Comparison of ENCODE assay signal across 12 mouse cellular contexts in the genomic region with DNA sequence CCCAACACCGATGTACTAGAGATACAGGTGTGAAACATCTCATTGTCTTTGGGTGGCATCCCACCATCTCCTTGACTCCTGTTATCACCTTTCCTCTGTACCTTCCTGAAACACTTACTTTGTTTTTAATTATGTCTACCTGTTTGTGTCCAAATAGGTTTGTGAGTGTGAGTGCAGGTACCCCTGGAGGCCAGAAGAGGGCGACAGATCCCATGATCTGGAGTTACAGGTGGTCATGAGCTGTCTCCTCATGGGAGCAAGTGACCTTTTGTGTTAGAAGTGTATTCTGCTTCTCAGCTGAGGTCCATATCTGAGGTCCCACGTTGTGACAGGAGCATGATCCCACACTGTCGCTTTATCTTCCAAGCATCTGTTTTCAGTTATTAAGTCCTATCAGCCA. TPM values are rescaled to one million over a fixed set of nuclear protein-coding genes. Genes with fewer than 3 reads are reported as not detected.
A peak's percentile ranks its signal among the peaks of the same experiment; 100 is the strongest.
DNase-seq lines count a peak whose midpoint lies in the region; ATAC-seq and TF ChIP-seq lines count a peak whose summit lies in the region.
"Had no signal": no experiment of that assay in that cellular context is flagged by ENCODE, and none has a peak within 500 bp of the region (broad histone marks: within the 10 kb centered on the region; RNA-seq: fewer than 3 reads in every experiment).

No protein-coding gene starts in this region.

- no peak overlapping the region for H3K4me3 ChIP-seq in gastrocnemius, adult 2 months
- H3K4me3 ChIP-seq in midbrain, embryonic 14.5 days (replicated peaks; ENCODE audit: low read depth, low read length), result no peak overlapping the region
- no peak overlapping the region for H3K4me3 ChIP-seq in midbrain, embryonic 16.5 days (ENCODE audit: low read depth, low read length)
- H3K4me3 ChIP-seq: embryonic facial prominence, embryonic 15.5 days; limb, embryonic 13.5 days; myocyte had no signal

- H3K36me3 ChIP-seq in midbrain, embryonic 14.5 days (ENCODE audit: control insufficient read depth, insufficient read depth, low read length), result no peaks in the 10 kb centered on the region
- no peaks in the 10 kb centered on the region for H3K36me3 ChIP-seq in midbrain, embryonic 16.5 days (ENCODE audit: control insufficient read depth, insufficient read depth, low read length)
- H3K36me3 ChIP-seq: embryonic facial prominence, embryonic 15.5 days; limb, embryonic 13.5 days had no signal

- no peaks in the 10 kb centered on the region for H3K4me1 ChIP-seq in midbrain, embryonic 14.5 days (ENCODE audit: control insufficient read depth, insufficient read depth, low read length)
- H3K4me1 ChIP-seq in midbrain, embryonic 16.5 days (ENCODE audit: control insufficient read depth, insufficient read depth, low read length), result no peaks in the 10 kb centered on the region
- H3K4me1 ChIP-seq: embryonic facial prominence, embryonic 15.5 days; limb, embryonic 13.5 days had no signal

- H3K9me3 ChIP-seq in midbrain, embryonic 14.5 days (ENCODE audit: control insufficient read depth, low read length), result no peaks in the 10 kb centered on the region
- H3K9me3 ChIP-seq in midbrain, embryonic 16.5 days (replicated peaks; ENCODE audit: control insufficient read depth, low read length, poor library complexity, severe bottlenecking), result no peaks in the 10 kb centered on the region
- H3K9me3 ChIP-seq: embryonic facial prominence, embryonic 15.5 days; limb, embryonic 13.5 days had no signal

- H3K4me2 ChIP-seq in midbrain, embryonic 14.5 days (ENCODE audit: low read length), result no peak overlapping the region
- H3K4me2 ChIP-seq in midbrain, embryonic 16.5 days (ENCODE audit: low read length), result no peak overlapping the region
- H3K4me2 ChIP-seq: embryonic facial prominence, embryonic 15.5 days; limb, embryonic 13.5 days had no signal

- intact Hi-C loops in gastrocnemius, adult 2 months (cut with DNase I), result loop anchor here (1.0 kb wide), 1 partner anchor 203 kb away; no protein-coding TSS in a partner anchor
- intact Hi-C loops in gastrocnemius, postnatal 14 days (cut with DNase I; ENCODE audit: low total_unique reads), result no loop called here
- intact Hi-C loops in left cerebral cortex, postnatal 10 days (cut with DNase I), result no loop called here

- no peaks in the 10 kb centered on the region for H3K27me3 ChIP-seq in midbrain, embryonic 14.5 days (ENCODE audit: control insufficient read depth, insufficient read depth, low read length)
- H3K27me3 ChIP-seq in midbrain, embryonic 16.5 days (ENCODE audit: control insufficient read depth, insufficient read depth, low read depth, low read length), result no peaks in the 10 kb centered on the region
- H3K27me3 ChIP-seq: embryonic facial prominence, embryonic 15.5 days; limb, embryonic 13.5 days had no signal

- no peak overlapping the region for H3K27ac ChIP-seq in gastrocnemius, adult 2 months
- H3K27ac ChIP-seq in midbrain, embryonic 14.5 days (replicated peaks; ENCODE audit: low read depth, low read length), result no peak overlapping the region
- H3K27ac ChIP-seq in midbrain, embryonic 16.5 days (ENCODE audit: low read length), result no peak overlapping the region
- H3K27ac ChIP-seq: embryonic facial prominence, embryonic 15.5 days; limb, embryonic 13.5 days had no signal

- TF ChIP-seq CTCF in gastrocnemius, adult 2 months (IDR thresholded peaks at IDR 0.05), result peak; percentile 70

- no peak overlapping the region for H3K9ac ChIP-seq in midbrain, embryonic 14.5 days (replicated peaks; ENCODE audit: low read length)
- H3K9ac ChIP-seq in midbrain, embryonic 16.5 days (ENCODE audit: low read depth, low read length), result no peak overlapping the region
- H3K9ac ChIP-seq: embryonic facial prominence, embryonic 15.5 days; limb, embryonic 13.5 days had no signal

- 65% methylated on average over 4 of the region's 4 CpGs for WGBS in midbrain, embryonic 14.5 days
- WGBS in midbrain, embryonic 16.5 days, result 68% methylated on average over 4 of the region's 4 CpGs

- no peak for ATAC-seq in midbrain, embryonic 14.5 days (ENCODE audit: low FRiP score, low TSS enrichment)
- ATAC-seq in midbrain, embryonic 16.5 days, result no peak

- DNase-seq in gastrocnemius, adult 2 months, result no peak
- DNase-seq in gastrocnemius, postnatal 14 days, result no peak
- peak; percentile 12 for DNase-seq in midbrain, embryonic 14.5 days
- DNase-seq in c-Kit-positive CD71-positive TER-119-negative erythroid progenitor cells, embryonic 14.5 days (ENCODE audit: low read depth), result peak; percentile 4
- DNase-seq in retina, embryonic 14.5 days (ENCODE audit: low spot score), result peak; percentile 12
- no peak for DNase-seq in layer of hippocampus, adult 9-10 months (ENCODE audit: low spot score)
- DNase-seq in left cerebral cortex, postnatal 10 days (ENCODE audit: extremely low spot score in 1 of 2, low spot score in 2 of 2), result no peak

RNA-seq across cellular contexts. Expression of a gene that starts 22.6 kb away (rescaled TPM):
- total RNA-seq in gastrocnemius, adult 2 months (2021), result under 1 TPM in 1 of 2 experiments, not detected in 1; 0.17 TPM
- total RNA-seq in gastrocnemius, postnatal 14 days (2021), result under 1 TPM; 0.09 to 0.29 TPM
- polyA plus RNA-seq in midbrain, embryonic 14.5 days (2014; fragmentation: Nextera tagmentation; extraction: Ambion mirVana), result 13.1 and 14.2 TPM in 2 replicates
- polyA plus RNA-seq in midbrain, embryonic 16.5 days (2015; fragmentation: Nextera tagmentation; extraction: Ambion mirVana), result 12.2 and 13.7 TPM in 2 replicates
- total RNA-seq in left cerebral cortex, postnatal 10 days (2021), result 10 to 100 TPM; 17.8 to 17.9 TPM
- total RNA-seq: heart, postnatal 14 days had no signal

Comparison
In these comparisons a context has a peak if more than half of its experiments do, and no peak if none do; other contexts are left out.
1. DNase-seq: peak in midbrain, embryonic 14.5 days (single experiment), c-Kit-positive CD71-positive TER-119-negative erythroid progenitor cells, embryonic 14.5 days (single experiment) and retina, embryonic 14.5 days (single experiment); none in gastrocnemius, adult 2 months (single experiment), gastrocnemius, postnatal 14 days (single experiment), layer of hippocampus, adult 9-10 months (single experiment) and left cerebral cortex, postnatal 10 days (0 of 2).
2. RNA of a gene that starts 22.6 kb away (total RNA-seq): 17.8 to 17.9 TPM in left cerebral cortex, postnatal 10 days; 0.09 to 0.29 TPM in gastrocnemius, postnatal 14 days and 0.17 TPM in gastrocnemius, adult 2 months; every median in the first group is over 10 times any median in the second.